Mouse (Mus musculus) ES-CJ7 (cell line): ENCODE measurements at regions not wholly inside any gene's neighbourhood (a gene's known extent, or its start where the extent isn't known, plus 50 kb on each side); places are given as distances from the start of the nearest gene placed in this dataset.

Experiments used
- DNase-seq: peaks from one replicate; pipeline ENCODE4 v3.0.0; 2011; ENCODE audit warnings: low read depth, low spot score

DNA sequence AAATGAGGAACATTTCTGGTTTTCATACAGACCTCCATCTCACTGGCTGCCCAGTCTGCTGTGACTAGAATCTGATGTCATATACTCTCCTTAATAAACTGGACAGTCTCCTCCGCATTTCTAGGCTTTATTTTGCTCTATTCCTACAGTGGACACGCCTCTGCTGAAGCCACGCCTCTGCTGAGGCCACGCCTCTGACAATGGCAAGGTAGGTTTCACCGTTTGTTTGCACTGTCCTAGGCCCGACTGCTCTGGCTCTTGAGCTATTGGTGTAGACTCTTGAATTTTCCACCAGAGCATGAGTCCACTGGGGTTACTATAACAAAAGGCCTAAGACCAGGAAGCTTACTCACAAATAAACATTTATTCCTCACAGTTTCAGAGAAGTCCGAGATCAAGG, 69.8 kb upstream of the Pax2 start:
- peak; percentile 64 for DNase-seq

DNA sequence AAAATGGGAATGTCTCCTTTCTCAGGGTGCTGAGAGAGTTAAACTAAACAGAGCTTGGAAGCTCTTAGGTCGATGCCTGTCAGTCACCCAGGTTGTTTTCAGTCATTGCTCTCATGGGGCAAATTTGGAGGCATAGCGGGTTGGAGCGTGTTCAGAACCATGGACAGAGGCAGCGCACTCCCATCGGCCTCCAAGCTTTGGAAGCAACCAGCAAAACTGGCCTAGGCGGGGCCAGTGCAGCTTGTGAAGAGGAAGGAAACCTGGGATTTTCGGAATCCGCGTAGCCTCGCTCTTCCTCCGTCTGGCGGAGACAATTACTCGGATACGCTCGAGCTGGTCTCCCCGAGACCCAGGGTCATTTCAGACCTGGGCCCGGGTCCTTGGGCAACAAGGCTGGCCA, 63.4 kb upstream of the Pax2 start:
- DNase-seq, result peak; percentile 86

DNA sequence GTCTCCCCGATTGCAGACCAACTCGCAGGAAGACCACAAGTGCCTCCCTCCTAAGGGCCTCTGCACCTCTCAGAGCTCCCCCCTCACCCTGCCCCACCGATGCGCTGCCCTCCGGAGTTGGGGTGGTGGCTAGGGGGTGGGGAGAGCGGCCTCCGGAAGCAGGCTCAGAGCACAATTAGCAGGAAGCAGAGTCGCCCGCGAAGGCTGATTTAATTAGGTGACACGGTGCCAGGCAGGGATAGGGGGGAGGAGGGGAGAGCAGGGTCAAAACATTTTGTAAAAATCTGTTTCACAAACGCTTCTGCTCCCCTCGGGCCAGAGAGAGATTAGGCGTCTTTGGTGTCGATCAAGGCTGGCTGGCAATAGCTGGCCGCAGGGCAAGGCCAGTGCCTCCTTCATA, 63.0 kb upstream of the Pax2 start:
- no peak for DNase-seq

DNA sequence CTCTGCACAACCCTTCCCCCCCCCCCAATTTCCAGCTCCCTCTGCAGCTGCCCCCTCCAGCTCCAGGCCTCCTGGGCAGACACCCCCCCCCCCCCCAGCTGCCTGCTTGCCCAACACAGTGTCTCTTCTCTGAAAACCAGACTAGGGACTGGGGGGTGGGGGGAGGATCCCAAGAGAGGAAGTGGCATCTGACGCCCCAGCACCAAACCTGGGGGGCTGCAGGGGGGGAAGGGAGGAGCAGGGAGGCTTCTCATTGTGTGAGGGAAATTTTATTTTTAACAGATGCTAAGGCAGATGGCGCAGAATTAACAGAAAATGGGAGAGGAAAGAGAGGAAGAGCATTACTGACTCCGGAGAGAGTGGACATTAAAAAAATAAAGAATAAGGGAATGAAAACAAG, 60.5 kb upstream of the Pax2 start:
- DNase-seq, result no peak

DNA sequence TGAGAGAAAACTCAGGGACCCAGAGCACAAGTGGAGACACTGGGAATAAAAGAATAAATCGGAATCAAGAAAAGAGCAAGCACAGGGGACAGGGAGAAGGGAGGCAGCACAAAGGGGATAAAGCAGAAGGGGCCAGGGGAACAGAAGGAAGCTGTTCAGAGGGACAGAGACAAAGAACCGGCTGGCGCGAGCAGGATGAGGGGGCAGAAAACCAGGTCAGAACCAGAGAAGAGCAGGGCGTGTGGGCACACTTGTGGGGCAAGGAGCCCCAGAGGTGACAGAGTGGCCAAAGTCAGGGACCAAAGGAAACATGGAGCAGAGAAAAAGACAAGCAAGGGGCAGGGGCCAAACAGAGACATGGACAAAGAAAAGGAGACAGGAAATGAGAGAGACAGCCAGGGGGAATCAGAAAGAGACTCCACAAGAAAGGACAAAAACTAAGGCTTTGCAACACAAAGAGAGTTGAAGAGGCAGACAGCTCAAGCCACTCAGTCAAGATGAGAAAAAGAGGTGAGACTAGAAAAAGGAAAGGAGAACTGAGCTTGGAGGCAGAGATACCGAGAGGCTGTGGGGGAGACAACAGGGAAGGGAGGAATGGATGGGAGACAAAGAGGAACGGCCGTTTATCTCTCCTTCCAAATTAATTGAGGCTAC, 59.7 kb upstream of the Pax2 start:
- peak; percentile 58 for DNase-seq

DNA sequence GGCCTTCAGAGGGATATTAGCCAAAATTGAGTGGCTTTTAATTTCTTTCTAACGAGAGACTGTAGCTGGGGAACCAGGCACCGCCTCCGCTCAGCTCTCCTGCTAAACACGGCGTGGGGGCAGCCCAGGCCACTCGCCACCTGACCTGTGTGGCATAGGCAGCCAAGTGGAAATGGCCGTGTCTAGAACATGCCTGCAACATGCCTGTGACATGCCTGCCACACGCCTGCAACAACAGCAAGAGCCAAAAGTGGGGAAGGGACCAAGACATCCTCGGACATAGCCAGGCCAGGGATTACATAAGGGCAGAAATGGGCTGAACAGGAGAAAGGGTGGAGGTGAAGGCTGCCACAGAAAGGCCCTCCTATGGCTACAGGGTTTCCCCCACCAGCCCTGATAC, 59.1 kb upstream of the Pax2 start:
- DNase-seq, result peak; percentile 52

DNA sequence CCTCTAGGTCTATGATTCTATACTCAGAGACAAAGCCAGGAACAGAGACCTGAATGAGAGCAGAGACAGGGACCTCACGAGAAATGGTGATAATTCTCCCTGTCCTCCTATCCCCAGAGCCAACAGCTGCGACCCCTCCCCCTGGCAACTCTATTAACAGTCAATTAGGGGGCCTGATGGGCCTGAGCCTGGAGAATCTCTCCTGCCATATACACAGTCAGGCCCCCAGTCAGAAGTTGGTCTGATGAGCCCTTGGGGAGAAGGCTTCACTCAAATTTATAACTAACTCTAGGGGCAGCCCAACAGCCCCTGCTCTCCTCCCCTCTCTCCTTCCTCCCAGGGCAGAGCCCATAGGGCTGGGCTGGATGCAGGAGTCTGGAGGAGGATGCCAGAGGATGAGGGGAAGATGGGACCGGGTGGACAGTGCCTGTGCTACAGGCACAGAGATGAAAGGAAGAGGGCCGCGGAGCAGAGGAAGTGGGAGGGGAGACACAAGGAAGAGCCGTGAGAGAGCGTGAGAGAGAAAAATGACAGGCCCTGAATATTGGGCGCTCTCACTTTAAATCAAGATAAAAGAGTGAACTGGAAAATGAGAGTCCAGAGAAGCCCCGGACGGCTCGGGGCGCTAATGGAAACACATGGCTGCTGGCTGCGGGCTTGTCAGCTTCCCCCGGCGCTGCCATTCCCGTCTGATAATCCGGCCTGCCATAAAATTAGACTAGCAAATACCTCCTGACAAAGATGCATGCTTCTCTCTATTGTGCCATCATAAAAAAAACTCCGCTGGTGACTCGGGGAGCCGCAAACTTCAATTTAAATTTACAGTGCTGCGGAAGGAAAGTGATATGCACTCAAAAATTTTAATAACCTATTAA, 57.2 kb upstream of the Pax2 start:
- DNase-seq, result no peak
